Mouse (Mus musculus) stomach, postnatal 0 days (tissue): ENCODE data around the gene Plekha4.

Experiments
- CTCF ChIP-seq: IDR thresholded peaks from 2 replicates; pipeline ENCODE4 v1.5.1; 2016; ENCODE audit warnings: antibody characterized with exemption, low read depth, mild to moderate bottlenecking, moderate library complexity
- EP300 ChIP-seq: optimal IDR thresholded peaks from 2 replicates; pipeline ENCODE3; 2016; ENCODE audit warnings: antibody characterized with exemption

- TF ChIP-seq CTCF (no peak), EP300 (no peak)
Observed at GRCm38 (mm10) chr7:45573954-45574353, 47.8 kb downstream of the Plekha4 start.
